Mouse (Mus musculus) CD4-positive, CD25-positive, alpha-beta regulatory T cell, adult 2 months (primary cell): ENCODE measurements at regions not wholly inside any gene's neighbourhood (a gene's known extent, or its start where the extent isn't known, plus 50 kb on each side); places are given as distances from the start of the nearest gene placed in this dataset.

ENCODE experiments used
- DNase-seq: peaks from one replicate; pipeline ENCODE4 v3.0.0-alpha.2; 2012; ENCODE audit warnings: low read depth, low spot score

DNA sequence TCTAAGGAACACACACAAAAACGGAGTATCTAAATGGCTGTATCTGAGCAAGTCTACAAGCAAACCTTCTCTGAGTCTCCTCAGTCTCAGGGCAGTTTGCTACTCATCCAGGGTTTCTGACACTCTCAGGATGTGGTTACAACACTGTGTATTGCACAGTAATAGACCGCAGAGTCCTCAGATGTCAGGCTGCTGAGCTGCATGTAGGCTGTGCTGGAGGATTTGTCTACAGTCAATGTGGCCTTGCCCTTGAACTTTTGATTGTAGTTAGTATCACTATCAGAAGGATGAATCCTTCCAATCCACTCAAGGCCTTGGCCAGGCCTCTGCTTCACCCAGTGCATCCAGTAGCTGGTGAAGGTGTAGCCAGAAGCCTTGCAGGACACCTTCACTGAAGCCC, 245.0 kb upstream of the Zfp386 start:
- DNase-seq = peak; percentile 59

DNA sequence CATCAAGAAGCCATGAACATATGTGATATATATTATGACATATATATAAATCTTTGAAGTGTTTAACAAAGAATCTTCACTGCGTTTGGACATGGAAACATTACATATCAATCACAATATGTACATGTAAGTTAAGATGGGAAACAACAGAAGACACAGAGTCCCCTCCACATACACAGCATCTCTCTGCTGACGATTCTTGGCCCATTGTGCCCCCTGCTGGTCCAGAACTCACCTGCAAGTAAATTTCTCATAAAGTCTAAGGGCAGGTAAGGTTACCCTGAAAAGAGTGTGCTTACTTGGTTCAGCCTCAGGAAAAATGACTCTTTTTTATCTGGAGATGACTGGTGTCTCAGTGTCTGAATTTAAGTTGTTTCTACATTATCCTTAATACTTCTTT, 243.8 kb upstream of the Zfp386 start:
- DNase-seq = peak; percentile 67

- DNase-seq = no peak
Observed at GRCm38 (mm10) chr12:115807978-115808377, 239.5 kb upstream of the Zfp386 start.
